Mouse (Mus musculus) CH12.LX (cell line): ENCODE measurements around the gene Lrrc8b.

Experiments used
- CTCF ChIP-seq, 2 experiments: IDR thresholded peaks in 1 of 2; conservative IDR thresholded peaks in 1 of 2; 2 replicates each; pipeline ENCODE4 v1.5.1; 2011 to 2012; ENCODE audit warnings: low read depth in 2 of 2, low read length in 2 of 2, improper control_type of control experiment in 1 of 2, inconsistent platforms in 1 of 2, mild to moderate bottlenecking in 1 of 2, moderate library complexity in 1 of 2
- EP300 ChIP-seq: IDR thresholded peaks from 2 replicates; pipeline ENCODE4 v1.6.1; 2011; ENCODE audit warnings: low read length, improper control_type of control experiment
- GABPA ChIP-seq: IDR thresholded peaks from 2 replicates; pipeline ENCODE4 v1.6.1; 2012; ENCODE audit warnings: low read depth, low read length, improper control_type of control experiment, inconsistent platforms; ENCODE audit not compliant: insufficient replicate concordance
- POLR2AphosphoS2 ChIP-seq: IDR thresholded peaks from 2 replicates; pipeline ENCODE4 v1.6.1; 2011; ENCODE audit warnings: low read depth, low read length, improper control_type of control experiment
- USF1 ChIP-seq: IDR thresholded peaks from 2 replicates; pipeline ENCODE4 v1.6.1; 2014; ENCODE audit warnings: low read depth, mild to moderate bottlenecking, inconsistent platforms, low read length, improper control_type of control experiment
- ZNF384 ChIP-seq: IDR thresholded peaks from 2 replicates; pipeline ENCODE4 v1.6.1; 2012; ENCODE audit warnings: low read depth, low read length, improper control_type of control experiment, inconsistent platforms

- TF ChIP-seq CTCF (conservative IDR thresholded peaks at IDR 0.05 in 1 of 2, IDR thresholded peaks at IDR 0.05 in 1 of 2; ENCODE audit: low read depth in 2 of 2, low read length in 2 of 2) (no peak), GABPA (no peak), USF1 (no peak), ZNF384 (no peak), EP300 (no peak), POLR2AphosphoS2 (no peak)
Observed at GRCm38 (mm10) chr5:105479673-105480072, 64.1 kb downstream of the Lrrc8b start.
